Mouse (Mus musculus): ENCODE measurements around the gene Kcnab1. TPM values are rescaled to one million over a fixed set of nuclear protein-coding genes. Genes with fewer than 3 reads are reported as not detected.
A peak's percentile ranks its signal among the peaks of the same experiment; 100 is the strongest.
"Not testable (repeated sequence)": the region's sequence is repeated elsewhere in the genome, so short reads cannot be mapped to it uniquely, and the experiment has no call there.

Gene Kcnab1
- total RNA-seq, 2 experiments from 2014 or later: 10.1 to 20.5 TPM

- intact Hi-C loops (cut with DNase I): no loop called here
- DNase-seq: no peak
Observed at GRCm38 (mm10) chr3:65360163-65360969, 251.2 kb downstream of the Kcnab1 start.

- peak in 1 of 2 experiments; percentile 67 for DNase-seq
- intact Hi-C loops (cut with DNase I): no loop called here
Observed at GRCm38 (mm10) chr3:65363438-65363837, 254.3 kb downstream of the Kcnab1 start.

DNA sequence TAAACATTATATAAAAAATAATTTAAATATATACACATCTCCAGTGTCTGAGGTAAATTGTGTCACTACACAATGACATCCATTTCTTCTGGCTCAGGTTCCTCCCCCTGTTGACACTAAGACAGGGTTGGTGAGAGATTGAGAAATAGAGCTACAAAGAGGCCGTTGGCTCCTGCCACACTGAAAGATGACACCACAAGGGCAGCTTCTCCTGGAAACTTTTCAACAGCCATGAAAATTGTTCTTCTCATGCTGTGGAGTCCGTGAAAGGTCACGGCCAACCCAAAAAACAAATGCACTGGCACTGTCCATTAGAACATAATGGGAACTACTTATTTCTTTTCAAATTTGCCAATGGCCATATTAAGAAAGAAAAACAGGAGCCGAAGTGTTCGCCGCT is 256.0 kb downstream of the Kcnab1 start:
- intact Hi-C loops (cut with DNase I): no loop called here
- no peak for DNase-seq

GRCm38 (mm10) chr3:65365921-65366710 is 256.9 kb downstream of the Kcnab1 start:
- intact Hi-C loops (cut with DNase I): no loop called here
- no peak for DNase-seq

DNA sequence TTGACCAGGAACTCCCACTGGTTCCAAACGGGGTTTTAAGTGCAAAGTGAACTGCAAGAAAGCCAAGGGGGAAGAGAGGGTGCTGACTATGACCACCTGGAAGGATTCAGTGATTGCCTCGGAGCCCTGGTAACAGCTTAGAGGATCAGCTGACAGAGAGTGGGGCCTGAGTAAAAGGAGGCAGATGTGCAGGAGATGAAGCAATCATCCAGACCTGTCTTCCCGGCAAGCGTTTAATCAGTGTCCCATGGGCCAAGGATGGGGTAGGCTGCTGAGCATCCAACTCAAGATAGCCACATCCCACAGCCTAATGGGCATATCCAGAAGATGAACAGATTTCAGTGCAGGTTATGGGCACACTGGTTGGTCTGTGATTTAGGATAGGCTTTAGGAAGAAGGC is 258.8 kb downstream of the Kcnab1 start:
- DNase-seq: no peak
- intact Hi-C loops (cut with DNase I): no loop called here

DNA sequence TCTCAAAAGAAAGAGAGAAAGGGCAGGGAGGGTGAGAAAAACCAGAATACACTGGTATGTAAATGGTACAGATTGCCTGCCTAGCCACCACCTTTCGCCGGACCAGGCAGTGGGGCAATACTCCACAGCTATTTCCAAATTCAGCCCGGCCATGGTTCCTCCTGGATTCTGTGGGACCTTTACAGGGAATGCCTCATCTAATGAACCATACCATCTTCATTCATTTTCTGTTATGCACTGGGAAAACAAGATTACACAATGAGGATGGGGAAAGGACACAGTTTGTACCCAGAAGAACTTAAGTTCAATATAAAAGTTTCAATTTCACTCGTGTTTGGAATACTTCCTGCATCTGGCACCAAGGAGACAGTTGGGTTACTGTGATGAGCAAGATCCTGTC is 263.4 kb downstream of the Kcnab1 start:
- intact Hi-C loops (cut with DNase I): loop anchor here (10.0 kb wide), 1 partner anchor 562 kb away; no protein-coding TSS in a partner anchor

GRCm38 (mm10) chr3:65373594-65374182 is 264.5 kb downstream of the Kcnab1 start:
- no peak for DNase-seq
- intact Hi-C loops (cut with DNase I): loop anchor here (10.0 kb wide), 1 partner anchor 561 kb away; no protein-coding TSS in a partner anchor

More for the DNA sequence above, 263.4 kb downstream of the Kcnab1 start:
- DNase-seq: no peak

DNA sequence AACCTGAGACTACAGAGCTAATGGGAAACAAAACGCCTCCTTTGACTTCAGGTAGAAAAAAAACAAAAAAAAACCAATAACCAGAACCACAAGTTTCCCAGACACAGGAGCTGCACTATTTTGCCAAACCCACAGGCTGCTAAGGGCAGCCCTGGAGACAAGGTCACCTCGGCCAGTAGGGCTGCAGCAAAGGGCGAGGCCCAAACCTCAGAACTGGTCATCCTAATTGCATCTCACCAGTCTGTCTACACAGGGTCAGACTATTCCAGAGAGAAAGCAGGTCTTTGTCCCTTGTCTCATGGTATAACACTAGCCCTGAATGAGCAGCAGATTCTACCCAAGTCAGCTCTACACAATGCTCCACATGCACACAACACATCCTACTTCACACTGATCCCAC is 265.5 kb downstream of the Kcnab1 start:
- no peak for DNase-seq
- intact Hi-C loops (cut with DNase I): loop anchor here (10.0 kb wide), 1 partner anchor 560 kb away; no protein-coding TSS in a partner anchor

DNA sequence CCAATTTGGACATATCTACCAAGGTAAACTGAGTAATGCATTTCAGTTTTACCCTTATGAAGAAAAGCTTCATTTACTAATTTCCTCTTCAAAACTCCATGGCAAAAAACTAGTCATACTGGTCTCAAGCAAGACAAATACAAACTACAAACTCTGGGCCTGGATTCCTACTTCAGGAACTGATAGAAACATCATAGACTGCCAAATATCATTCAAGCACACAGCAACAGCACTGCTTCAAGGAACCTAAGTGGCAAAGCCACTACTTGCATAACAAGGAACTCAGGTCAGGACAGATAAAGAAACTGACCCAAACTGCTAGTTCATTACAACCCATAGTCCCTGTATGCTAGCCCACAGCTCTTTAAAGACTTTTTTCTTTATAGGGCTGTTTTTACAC is 269.5 kb downstream of the Kcnab1 start:
- intact Hi-C loops (cut with DNase I): loop anchor here (10.0 kb wide), 1 partner anchor 556 kb away; no protein-coding TSS in a partner anchor
- DNase-seq: no peak

GRCm38 (mm10) chr3:65379884-65380539 is 270.8 kb downstream of the Kcnab1 start:
- no peak for DNase-seq
- intact Hi-C loops (cut with DNase I): loop anchor here (10.0 kb wide), 1 partner anchor 555 kb away; no protein-coding TSS in a partner anchor

DNA sequence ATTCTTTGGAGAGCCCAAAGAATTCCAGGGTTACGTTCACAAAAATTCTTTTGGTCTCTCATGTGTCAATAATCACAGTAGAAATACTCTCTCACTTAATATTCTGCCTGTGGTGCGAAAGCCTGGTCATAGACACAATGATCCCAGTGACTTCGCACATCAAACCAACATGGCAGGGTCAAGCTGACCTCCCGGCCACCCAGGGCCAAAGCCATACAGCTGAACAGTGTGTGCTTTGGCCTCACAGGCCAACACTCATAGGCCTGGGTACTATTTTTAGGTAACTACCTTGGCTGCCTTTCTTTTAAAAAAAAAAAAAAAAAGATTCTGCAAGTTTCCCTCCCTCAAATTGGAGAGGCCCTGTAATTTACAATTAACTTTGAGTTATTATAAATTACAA is 271.9 kb downstream of the Kcnab1 start:
- no peak for DNase-seq
- intact Hi-C loops (cut with DNase I): no loop called here

- DNase-seq: no peak
- intact Hi-C loops (cut with DNase I): no loop called here
Observed at GRCm38 (mm10) chr3:65384431-65384830, 275.2 kb downstream of the Kcnab1 start.

DNA sequence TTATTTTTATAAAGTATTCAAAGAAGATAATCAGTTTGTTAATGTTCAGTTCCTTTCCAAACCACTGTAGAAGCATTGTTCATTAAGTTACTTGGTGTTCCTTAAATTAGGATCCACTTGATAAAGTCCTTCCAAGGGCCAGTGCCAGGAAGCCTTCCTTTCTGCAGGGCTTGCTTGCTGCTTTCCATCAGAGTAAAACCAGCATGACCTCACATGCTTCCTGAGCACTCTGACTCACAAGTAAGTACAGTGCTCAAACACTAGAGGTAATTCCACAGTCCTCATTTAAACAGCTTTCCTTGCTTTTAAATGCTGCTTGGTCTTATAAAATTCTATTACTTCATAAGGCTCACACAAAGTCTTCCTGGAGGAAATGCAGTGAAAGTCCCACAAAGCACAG is 276.6 kb downstream of the Kcnab1 start:
- DNase-seq: no peak
- intact Hi-C loops (cut with DNase I): loop anchor here (5.0 kb wide), 1 partner anchor 477 kb away; no protein-coding TSS in a partner anchor

DNA sequence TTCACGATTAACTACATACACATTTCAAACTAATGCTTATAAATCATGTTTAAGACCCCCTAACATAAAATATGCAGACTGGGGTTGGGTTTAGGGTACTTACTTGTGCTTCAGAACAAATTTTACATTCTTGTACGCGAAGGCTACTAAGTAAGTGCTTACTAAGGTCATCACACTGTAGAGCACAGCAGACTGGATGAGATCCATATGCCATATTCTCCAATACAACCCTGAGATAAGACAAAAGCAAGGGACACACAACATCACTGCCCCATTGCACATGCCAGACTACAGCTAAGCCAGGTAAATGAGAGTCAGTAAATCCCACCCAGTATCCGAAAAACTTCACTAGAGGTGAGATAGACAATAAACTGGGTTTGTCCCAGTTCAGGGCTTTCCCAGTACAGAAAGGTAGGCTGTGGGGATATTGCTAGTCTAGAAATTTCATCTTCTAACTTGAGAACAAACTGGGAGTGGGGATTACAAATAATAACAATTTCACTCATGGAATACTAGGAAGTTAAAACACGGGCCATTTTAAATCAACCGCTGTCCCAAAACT is 282.1 kb downstream of the Kcnab1 start:
- no peak for DNase-seq
- intact Hi-C loops (cut with DNase I): no loop called here

DNA sequence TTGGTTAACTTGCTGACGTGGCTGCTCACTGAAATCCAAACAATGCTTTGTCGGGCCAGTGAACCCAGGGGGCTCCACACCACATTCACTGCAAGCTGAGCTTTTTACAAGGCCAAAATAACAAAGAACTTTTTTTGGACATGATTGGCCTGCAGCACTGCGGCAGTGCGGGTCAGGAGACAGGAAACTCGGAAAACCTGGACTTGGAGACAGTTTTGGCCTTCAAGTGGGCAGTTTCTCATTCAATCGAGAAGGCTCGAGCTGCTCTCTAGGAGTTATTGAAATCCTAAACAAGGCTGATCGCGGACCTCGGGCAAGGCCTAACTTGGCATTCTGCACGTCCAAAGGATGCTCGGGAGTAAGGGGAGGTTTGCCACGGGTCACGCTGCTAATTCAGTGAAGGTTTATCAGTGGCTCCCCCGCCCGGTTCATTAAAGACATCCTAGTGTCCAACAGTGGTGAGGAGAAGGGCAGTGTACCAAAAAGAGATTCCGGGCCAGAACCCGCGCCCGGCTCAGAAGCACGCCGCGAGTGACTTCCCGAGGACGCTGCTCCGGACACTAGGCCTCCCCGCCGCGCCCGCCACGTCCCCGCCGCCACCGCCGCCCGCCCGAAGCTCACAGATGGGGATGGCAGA is 282.7 kb downstream of the Kcnab1 start:
- no peak for DNase-seq

DNA sequence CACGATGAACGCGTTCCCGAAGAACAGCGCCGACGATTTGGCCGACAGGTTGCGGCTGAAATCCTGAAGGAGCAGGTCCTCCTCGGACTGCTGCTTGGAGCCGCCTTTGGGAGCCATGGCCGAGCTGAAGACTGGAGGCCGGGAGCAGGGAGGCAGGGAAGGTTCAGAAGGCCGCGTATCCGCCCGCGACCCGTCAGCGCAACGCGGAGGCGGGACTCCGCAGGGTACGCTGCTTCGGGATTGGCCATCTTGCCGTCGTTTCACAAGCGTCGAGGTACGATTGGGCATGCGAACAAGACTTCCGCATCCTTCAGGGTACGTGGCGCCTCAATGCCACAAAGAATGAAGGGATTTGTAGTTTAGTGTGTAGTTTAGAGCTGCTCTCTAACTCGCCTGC is 283.2 kb downstream of the Kcnab1 start, which contains the start of gene Ssr3:
Gene Ssr3, minus strand, starts transcription at position 203 of the 397 bp plus-strand sequence.
- intact Hi-C loops (cut with DNase I): loop anchor here (2.0 kb wide), 1 partner anchor 134 kb away; no protein-coding TSS in a partner anchor
- DNase-seq: peak; percentile 94

More for the DNA sequence above, 282.7 kb downstream of the Kcnab1 start:
- intact Hi-C loops (cut with DNase I): loop anchor here (2.0 kb wide), 1 partner anchor 135 kb away; no protein-coding TSS in a partner anchor

DNA sequence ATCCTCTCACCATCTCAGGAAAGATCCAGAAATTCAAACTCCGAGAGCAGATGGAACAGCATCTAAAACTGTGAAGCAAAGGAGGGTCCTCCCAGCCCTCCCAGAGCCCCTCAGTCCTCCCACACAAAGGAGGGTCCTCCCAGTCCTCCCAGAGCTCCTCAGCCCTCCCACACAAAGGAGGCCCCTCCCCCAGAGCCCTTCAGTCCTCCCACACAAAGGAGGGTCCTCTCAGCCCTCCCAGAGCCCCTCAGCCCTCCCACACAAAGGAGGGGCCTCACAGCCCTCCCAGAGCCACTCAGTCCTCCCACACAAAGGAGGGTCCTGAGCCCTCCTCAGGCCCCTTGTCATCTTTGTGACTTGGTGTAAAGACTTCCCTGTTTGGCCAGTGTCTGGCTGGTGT is 285.9 kb downstream of the Kcnab1 start:
- intact Hi-C loops (cut with DNase I); DNase-seq: not testable (repeated sequence)

DNA sequence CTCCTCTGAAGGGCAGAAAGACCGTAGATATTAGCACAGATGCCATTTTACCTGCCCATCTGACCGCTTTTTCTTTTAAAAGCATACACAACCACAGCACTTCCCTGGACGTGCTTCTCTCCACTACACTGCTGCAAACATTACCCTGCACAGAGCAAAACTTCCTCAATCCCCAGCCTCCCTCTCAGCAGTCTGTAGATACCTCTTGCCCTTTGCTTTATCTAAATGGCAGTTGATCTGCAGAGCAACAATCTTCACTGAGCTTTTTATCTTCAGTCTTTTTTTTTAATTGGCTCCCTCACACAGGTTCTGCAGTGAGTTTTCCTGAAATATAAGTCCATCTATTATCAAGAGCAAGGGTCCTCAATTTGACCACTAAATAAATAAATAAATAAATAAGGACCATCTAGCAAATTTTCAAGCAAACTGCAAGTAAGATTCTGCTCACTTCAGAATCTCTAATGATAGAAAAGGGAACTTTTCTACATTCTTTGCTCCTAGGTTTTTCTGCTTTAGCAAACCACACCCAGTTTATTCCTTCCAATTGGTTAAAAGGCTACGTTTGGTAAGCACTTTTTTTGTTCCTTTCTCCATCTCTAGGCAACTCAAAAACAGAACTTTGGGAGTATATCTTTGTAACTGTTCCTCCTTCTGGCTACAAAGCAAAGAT is 287.8 kb downstream of the Kcnab1 start:
- no peak for DNase-seq
- intact Hi-C loops (cut with DNase I): no loop called here

DNA sequence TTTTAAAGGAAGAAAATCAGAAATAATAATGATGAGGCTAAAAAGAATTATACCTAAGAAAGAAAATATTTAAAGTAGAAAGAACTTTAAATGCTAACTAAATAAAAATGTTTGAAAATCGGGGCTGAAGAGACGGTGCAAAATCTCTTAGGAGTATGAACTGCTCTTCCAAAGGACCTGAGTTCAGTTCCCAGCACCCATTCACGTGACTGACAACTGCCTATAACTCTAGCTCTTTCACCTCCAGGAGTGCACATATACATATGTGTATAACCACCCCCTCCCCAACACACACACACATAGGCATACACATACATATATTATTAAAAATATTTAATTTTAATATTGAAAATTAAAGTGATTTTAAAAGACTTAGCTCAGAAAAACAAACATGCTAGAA is 288.4 kb downstream of the Kcnab1 start:
- intact Hi-C loops (cut with DNase I): no loop called here
- DNase-seq: no peak

Measured in gastrocnemius, postnatal 36 days (tissue).